Mouse (Mus musculus) liver (tissue): ENCODE results near the gene Tnfrsf14.
A peak's percentile ranks its signal among the peaks of the same experiment; 100 is the strongest.

ENCODE experiments used
- DNase-seq: peaks from one replicate; pipeline ENCODE4 v3.0.0-alpha.2; 2020; ENCODE audit warnings: mixed read lengths

Tnfrsf14 gene

DNA sequence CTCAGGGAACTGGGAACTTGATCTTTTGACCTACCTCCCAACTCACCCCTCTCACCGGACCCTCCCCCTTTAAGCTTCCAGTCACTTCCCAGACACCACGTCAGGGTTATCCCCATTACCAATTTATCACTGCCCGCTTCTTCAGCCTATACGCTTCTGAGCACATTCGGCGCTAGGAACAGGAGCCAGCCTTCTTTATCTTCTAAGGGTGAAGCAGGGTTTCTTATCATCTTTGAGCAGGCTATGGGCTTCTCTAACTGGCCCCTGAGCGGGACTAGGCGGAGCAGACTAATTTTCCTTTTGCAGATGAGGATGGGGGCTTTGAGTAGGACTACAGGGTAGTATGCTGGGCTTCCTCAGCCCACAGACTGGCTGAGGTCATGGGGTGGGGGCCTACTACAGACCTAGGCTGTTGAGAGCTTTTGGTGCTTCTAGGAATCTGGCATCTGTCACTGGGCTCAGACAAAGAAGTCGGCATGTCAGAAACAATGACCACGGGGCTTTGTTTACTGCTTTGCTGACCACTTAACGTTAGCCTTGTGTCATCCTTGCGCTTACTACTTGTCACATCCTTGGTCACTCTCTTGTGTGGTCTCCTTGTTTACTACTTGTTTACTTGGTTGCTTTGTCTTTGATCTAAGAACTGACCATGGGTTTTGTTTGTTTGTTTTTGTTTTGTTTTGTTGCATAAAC, at the start of gene Tnfrsf14:
Gene Tnfrsf14 (minus strand): TSS at position 169 of the 693 bp plus-strand sequence.
- DNase-seq: peak; percentile 86

- DNase-seq: no peak
Observed at GRCm38 (mm10) chr4:154974163-154974611, 45.8 kb upstream of the Tnfrsf14 start.

DNA sequence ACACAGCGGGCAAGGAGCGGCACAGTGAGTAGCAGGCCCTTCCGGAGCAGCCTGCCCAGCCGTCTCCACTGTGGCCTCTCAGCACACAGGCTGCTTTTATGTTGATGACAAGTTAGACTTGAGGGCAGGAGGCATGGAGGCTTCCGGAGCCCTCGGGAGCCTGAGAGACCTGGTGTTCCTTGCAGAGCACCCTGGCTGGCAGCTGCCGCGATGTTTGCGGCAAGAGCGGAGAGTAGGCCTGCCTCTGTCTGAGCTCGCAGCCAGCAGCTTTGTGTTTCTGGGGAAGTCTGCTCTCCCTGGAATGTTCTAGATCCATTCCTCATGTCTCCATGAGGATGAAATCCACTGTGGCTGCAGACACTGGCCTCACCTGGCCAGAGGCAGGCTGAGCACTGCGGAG, 44.2 kb upstream of the Tnfrsf14 start:
- DNase-seq: no peak

DNA sequence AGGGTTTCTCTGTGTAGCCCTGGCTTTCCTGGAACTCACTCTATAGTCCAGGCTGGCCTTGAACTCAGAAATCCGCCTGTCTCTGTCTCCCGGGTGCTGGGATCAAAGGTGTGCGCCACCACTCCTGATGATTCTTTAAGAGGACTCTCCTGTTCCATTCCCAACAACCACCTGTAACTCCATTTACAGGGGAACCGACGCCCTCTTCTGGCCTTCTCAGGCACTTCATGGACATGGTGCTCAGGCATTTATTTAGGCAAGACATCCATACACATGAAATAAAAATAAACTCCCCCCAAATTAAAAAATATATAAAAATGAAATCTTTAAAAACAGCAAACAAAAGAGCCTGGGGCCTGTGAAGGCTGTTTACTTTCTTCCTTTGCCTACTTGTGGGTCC, 38.8 kb upstream of the Tnfrsf14 start:
- DNase-seq: peak; percentile 63

DNA sequence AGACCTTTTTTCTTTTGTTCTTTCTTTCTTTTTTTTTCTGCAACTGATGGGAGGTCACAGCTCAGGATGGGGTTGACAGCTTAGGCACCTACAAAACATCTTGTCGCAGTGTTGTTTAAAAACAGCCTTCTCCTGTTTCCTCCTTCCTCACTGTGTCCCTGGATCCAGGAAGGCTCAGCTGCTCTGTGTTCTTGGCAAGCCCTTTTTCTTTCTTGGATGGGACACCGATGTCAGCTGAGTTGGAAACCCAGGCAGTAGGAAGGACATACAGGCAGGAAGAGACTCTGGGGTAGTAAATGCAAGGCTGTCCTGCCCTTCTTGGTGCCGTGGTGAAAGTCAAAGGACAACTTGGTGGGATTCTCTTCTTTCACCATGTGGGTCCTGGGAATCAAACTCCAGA, 37.5 kb upstream of the Tnfrsf14 start:
- DNase-seq: no peak

- DNase-seq: peak; percentile 86
Observed at GRCm38 (mm10) chr4:154964581-154965235, 36.3 kb upstream of the Tnfrsf14 start.

DNA sequence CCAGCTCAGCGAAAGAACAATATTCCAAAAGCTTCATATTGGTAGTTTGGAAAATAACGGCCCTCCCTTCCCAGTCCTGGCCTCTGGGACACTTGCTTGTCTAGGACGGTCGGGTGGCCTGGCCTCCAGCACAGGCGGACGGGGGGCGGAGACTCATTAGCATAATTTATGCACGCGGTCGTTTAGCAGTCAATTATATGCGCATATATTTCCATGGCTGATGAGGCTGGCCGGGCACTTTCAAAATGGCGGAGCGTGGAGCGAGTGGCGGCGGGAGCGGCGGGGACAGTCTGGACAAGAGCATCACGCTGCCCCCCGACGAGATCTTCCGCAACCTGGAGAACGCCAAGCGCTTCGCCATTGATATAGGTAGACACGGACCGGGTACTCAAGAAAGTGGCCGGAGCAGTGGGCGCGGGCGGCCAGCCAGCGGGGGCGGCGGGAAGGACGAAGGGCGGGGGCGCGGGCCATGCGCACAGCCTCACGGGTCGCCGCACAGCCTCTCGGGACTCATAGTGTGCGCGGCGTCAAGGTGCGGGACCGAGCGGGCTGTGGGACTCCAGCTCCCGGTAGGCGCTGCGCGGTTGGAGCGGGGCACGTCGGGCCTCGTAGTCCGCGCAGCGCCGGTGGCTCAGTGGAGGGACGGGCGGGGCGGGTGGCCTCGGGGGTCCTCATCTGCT, 35.7 kb upstream of the Tnfrsf14 start, which contains the start of gene Pank4:
Gene Pank4 (plus strand): TSS at position 223 of the 680 bp plus-strand sequence.
- peak; percentile 92 for DNase-seq

- no peak for DNase-seq
Observed at GRCm38 (mm10) chr4:154963190-154963836, 35.0 kb upstream of the Tnfrsf14 start.

- no peak for DNase-seq
Observed at GRCm38 (mm10) chr4:154962683-154963082, 34.3 kb upstream of the Tnfrsf14 start.

DNA sequence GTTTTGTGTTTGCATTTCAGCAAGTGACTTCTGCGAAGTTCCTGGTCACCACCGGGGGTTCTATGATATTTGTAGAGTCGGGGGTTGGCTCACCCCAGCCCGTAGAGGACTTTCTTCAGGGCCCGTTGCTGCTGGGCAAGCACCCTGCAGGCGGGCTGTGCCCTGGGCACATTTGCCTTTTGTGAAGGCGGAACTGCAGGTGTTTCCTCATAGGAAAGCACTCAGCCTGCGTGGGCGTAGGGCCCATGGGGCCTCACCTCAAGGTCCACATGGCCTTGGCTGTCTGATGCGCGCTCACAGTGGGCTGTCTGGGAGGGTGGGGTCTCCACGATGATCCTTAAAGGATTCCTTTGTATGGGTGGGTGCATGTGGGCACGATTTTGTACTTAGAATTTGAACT, 33.5 kb upstream of the Tnfrsf14 start:
- no peak for DNase-seq

DNA sequence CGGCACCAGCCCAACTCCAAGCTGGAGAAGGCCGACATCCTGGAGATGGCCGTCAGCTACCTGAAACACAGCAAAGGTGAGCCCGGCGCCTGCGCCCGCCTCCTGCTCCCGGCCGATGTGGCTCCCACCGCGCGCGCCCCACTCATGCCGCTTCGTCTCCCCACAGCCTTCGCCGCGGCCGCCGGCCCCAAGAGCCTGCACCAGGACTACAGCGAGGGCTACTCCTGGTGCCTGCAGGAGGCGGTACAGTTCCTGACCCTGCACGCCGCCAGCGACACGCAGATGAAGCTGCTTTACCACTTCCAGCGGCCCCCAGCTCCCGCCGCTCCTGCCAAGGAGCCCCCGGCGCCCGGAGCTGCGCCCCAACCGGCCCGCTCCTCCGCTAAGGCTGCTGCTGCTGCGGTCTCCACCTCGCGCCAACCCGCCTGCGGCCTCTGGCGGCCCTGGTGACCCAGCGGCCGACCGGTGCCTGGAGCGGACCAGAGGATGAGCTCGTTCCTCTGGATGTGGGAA, 32.9 kb upstream of the Tnfrsf14 start:
- DNase-seq: peak; percentile 30

DNA sequence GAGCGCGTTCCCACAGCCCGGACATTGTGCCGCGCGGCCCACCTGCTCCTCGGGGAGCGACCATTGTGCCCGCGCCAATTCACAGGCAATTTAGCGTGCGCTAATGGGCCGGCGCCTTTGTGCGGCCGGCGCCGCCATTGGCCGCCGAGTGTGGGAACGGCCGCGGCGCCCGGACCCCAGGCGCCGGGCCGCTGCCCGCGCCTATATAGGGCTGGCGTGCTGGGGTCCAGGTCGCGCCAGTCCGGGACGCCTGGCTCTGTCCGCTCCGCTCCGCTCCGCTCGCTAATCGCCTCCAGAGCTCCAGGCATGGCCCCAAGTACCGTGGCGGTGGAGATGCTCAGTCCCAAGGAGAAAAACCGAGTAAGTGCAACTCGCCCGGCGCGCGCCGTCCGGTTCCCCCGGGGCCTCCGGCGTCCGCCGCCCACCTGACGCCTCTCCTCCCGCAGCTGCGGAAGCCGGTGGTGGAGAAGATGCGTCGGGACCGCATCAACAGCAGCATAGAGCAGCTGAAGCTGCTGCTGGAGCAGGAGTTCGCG, 32.4 kb upstream of the Tnfrsf14 start, which contains the start of gene Hes5:
Gene Hes5 (plus strand): TSS at position 234 of the 536 bp plus-strand sequence.
- no peak for DNase-seq

GRCm38 (mm10) chr4:154960021-154960689, 31.8 kb upstream of the Tnfrsf14 start:
- no peak for DNase-seq

DNA sequence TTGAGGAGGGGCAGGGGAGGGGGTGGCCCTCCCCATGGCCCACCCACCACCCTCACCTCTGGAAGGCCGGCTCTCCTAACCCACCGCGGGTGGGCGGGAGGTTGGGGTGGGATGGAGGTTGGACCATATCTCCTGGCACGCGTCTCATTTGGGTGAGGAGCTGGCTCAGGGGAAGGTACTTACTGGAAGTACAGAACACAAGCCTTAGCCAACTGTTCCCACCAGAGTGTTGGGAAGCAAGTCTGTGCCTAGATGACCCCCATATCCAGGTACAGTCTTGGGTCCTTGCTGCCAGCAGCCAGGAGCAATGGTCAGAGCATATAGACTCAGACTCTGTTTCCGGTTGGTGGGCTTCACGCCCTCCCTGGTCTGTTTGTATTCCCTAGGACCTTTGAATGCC, 30.3 kb upstream of the Tnfrsf14 start:
- DNase-seq: no peak

GRCm38 (mm10) chr4:154958171-154958570, 29.8 kb upstream of the Tnfrsf14 start:
- peak; percentile 49 for DNase-seq

- DNase-seq: no peak
Observed at GRCm38 (mm10) chr4:154957289-154957993, 29.1 kb upstream of the Tnfrsf14 start.

DNA sequence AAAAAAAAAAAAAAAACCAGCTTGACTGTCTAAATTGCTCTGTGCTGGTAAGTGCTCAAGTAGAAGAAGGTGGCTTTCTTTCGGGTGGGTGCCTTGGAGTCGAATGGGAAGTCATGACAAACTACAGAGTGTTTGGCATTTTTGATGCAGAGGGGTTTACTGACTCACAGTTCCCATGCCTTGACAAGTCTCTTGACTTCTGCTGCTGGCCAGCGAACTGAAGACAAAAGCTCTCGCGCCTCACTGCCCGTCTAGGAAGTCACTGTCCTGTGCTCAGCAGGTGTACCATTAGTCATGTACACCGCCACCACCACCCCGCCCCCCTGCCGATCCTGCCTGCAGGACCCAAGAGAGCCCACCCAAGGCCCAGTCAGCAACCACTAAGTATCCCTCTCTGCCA, 28.2 kb upstream of the Tnfrsf14 start:
- DNase-seq: no peak

- DNase-seq: no peak
Observed at GRCm38 (mm10) chr4:154952461-154953241, 24.3 kb upstream of the Tnfrsf14 start.

DNA sequence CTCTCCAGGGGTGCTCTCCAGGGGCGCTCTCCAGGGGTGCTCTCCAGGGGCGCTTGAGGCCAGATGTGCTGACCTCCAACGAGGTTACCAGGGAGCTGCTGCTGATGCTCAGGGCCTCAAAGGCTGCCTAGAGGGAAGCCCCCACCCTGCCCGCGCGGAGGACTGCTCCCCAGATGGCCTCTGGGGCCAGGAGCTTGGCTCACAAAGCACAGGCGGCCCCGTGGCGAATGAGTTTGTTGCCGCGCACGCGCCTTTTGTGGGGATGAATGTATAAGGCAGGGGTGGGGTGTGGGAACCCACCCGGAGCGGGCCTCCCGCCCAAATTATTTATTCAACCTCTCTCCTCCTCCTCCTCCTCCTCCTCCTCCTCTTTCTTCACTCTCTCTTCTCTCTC, 21.2 kb upstream of the Tnfrsf14 start:
- no peak for DNase-seq

- DNase-seq: no peak
Observed at GRCm38 (mm10) chr4:154948940-154949588, 20.7 kb upstream of the Tnfrsf14 start.
